Mouse (Mus musculus) stomach, postnatal 0 days (tissue): ENCODE results near the gene Tm2d1. TPM values are rescaled to one million over a fixed set of nuclear protein-coding genes. Genes with fewer than 3 reads are reported as not detected.

Source experiments
- ATAC-seq: fragments of 200-750 bp; cut with Nextera tagmentation; 2 replicates; pipeline ENCODE4 v1.8.0; 2017; ENCODE audit not compliant: low FRiP score, low TSS enrichment
- DNase-seq: peaks from one replicate; pipeline ENCODE4 v3.0.0-alpha.2; 2016; ENCODE audit warnings: low spot score
- H3K27ac ChIP-seq: fragments of 300-500 bp; sonication (generic); replicated peaks from 2 replicates; pipeline ENCODE4 v1.5.1; 2014; ENCODE audit warnings: mild to moderate bottlenecking, control low read depth
- H3K27me3 ChIP-seq: fragments of 300-500 bp; sonication (generic); 2 replicates; pipeline ENCODE4 v1.6.1; 2014; ENCODE audit warnings: low read length; ENCODE audit not compliant: control insufficient read depth, insufficient read depth
- H3K36me3 ChIP-seq: fragments of 300-500 bp; sonication (generic); 2 replicates; pipeline ENCODE4 v1.6.1; 2014; ENCODE audit warnings: low read length, mixed read lengths; ENCODE audit not compliant: control insufficient read depth, insufficient read depth
- H3K4me1 ChIP-seq: fragments of 300-500 bp; sonication (generic); replicated peaks from 2 replicates; pipeline ENCODE4 v1.6.1; 2014; ENCODE audit warnings: antibody characterized with exemption; ENCODE audit not compliant: control insufficient read depth, insufficient read depth
- H3K4me2 ChIP-seq: fragments of 300-500 bp; sonication (generic); replicated peaks from 2 replicates; pipeline ENCODE4 v1.6.1; 2014; ENCODE audit warnings: low read depth, mild to moderate bottlenecking, control low read depth, moderate library complexity
- H3K4me3 ChIP-seq: fragments of 300-500 bp; sonication (generic); 2 replicates; pipeline ENCODE4 v1.5.1; 2014; ENCODE audit warnings: low read depth, low read length, control low read depth
- H3K9ac ChIP-seq: fragments of 300-500 bp; sonication (generic); 2 replicates; pipeline ENCODE4 v1.6.1; 2014; ENCODE audit warnings: mild to moderate bottlenecking, low read length, control low read depth, mixed read lengths
- H3K9me3 ChIP-seq: fragments of 300-500 bp; sonication (generic); 2 replicates; pipeline ENCODE4 v1.6.1; 2016; ENCODE audit warnings: low read length; ENCODE audit not compliant: control insufficient read depth
- CTCF ChIP-seq: IDR thresholded peaks from 2 replicates; pipeline ENCODE4 v1.5.1; 2016; ENCODE audit warnings: antibody characterized with exemption, low read depth, mild to moderate bottlenecking, moderate library complexity
- EP300 ChIP-seq: optimal IDR thresholded peaks from 2 replicates; pipeline ENCODE3; 2016; ENCODE audit warnings: antibody characterized with exemption
- WGBS: fragments of 180-500 bp; shearing (Covaris S2); extraction: QIAGEN DNeasy Blood & Tissue Kit; methylation state at CpG from one replicate; pipeline ENCODE4 v1.1.7; 2014; 5-methylcytosine and 5-hydroxymethylcytosine counted together
- polyA plus RNA-seq: library from polyadenylated mRNA; unstranded; fragments of >200 nt; fragmentation: Nextera tagmentation; extraction: Ambion mirVana; gene quantifications from 2 replicates; pipeline ENCODE4 v1.2.1, GENCODE M21; 2015

The Tm2d1 gene
- polyA plus RNA-seq, 1 experiment from 2014 or later, result 103 TPM

DNA sequence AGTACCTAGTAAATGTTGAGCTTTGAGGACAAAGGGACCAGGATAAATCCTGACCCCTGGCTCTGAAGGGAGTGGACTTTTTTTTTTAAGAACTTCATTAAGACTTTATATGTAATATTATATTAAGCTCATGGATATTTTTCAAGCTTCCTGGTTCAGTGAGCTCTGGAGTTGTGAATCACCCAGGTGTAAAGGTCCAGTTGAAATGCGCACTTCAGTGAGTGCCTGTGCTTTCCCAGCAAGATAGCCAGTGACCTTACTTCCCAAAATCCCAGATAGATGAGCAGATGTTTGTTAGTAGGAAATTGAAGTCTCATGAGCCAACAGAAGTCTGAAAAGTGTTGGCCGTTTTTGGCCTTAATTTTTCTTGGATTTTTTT lies 18.5 kb upstream of the Tm2d1 start:
- no peak overlapping the region for H3K4me3 ChIP-seq
- H3K36me3 ChIP-seq, result no peaks in the 10 kb centered on the region
- H3K9ac ChIP-seq, result no peak overlapping the region
- ATAC-seq, result peak; percentile 73
- H3K4me2 ChIP-seq, result no peak overlapping the region
- WGBS, result 48% methylated on average over 2 of the region's 2 CpGs
- H3K9me3 ChIP-seq, result no peaks in the 10 kb centered on the region
- no peak for DNase-seq
- no peak for TF ChIP-seq EP300
- no peak for TF ChIP-seq CTCF
- H3K4me1 ChIP-seq, result no peaks in the 10 kb centered on the region
- peak overlapping the region; percentile 69 for H3K27ac ChIP-seq
- H3K27me3 ChIP-seq, result no peaks in the 10 kb centered on the region

GRCm38 (mm10) chr4:98400926-98401583 lies 17.9 kb upstream of the Tm2d1 start:
- Histone ChIP-seq H3K4me3 (no peak overlapping the region), H3K36me3 (no peaks in the 10 kb centered on the region), H3K4me1 (no peaks in the 10 kb centered on the region), H3K27ac (peak overlapping the region; percentile 69), H3K4me2 (no peak overlapping the region), H3K9me3 (no peaks in the 10 kb centered on the region), H3K9ac (no peak overlapping the region), H3K27me3 (no peaks in the 10 kb centered on the region)
- no peak for TF ChIP-seq EP300
- TF ChIP-seq CTCF, result no peak
- peak; percentile 92 for ATAC-seq
- DNase-seq, result peak; percentile 48
- WGBS, result 18% methylated on average over 6 of the region's 6 CpGs

GRCm38 (mm10) chr4:98395690-98396437 lies 12.8 kb upstream of the Tm2d1 start, which contains the start of gene Patj:
TSS of gene Patj (plus strand) at chr4:98395785.
- no peaks in the 10 kb centered on the region for H3K9me3 ChIP-seq
- TF ChIP-seq EP300 (no peak), CTCF (peak; percentile 45; the same call in 1 of the 2 replicates)
- peak within 1 kb of the TSS; percentile 90 for H3K4me3 ChIP-seq
- ATAC-seq (peak; percentile 94), DNase-seq (peak; percentile 89)
- no peaks in the 10 kb centered on the region for H3K4me1 ChIP-seq
- H3K27ac ChIP-seq, result peak within 1 kb of the TSS; percentile 96
- no peaks in the 10 kb centered on the region for H3K36me3 ChIP-seq
- WGBS, result under 1% methylated on average over 72 of the region's 73 CpGs
- H3K27me3 ChIP-seq, result no peaks in the 10 kb centered on the region
- peak within 1 kb of the TSS; percentile 99 for H3K9ac ChIP-seq
- H3K4me2 ChIP-seq, result peak within 1 kb of the TSS; percentile 93

DNA sequence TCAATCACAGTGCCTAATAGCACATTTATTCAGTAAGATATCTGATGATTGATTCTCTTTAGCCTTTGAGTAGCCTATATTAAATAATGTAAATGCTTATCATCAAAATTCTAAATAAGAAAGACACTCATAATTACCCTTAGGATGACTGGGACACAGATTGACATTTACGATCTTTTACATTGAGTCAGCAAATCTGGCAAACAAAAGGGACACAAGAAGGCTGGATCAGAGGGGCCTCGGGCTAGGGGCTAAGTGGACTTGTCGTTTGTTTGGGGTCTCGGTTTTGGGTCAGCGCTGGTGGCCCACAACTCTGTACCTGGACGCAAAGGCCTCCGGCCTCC lies 12.2 kb upstream of the Tm2d1 start:
- Histone ChIP-seq H3K4me1 (no peaks in the 10 kb centered on the region), H3K27ac (peak overlapping the region; percentile 96), H3K4me2 (peak overlapping the region; percentile 93), H3K27me3 (no peaks in the 10 kb centered on the region), H3K36me3 (no peaks in the 10 kb centered on the region), H3K4me3 (peak overlapping the region; percentile 90), H3K9ac (peak overlapping the region; percentile 99), H3K9me3 (no peaks in the 10 kb centered on the region)
- DNase-seq, result no peak
- WGBS, result 3% methylated on average over 7 of the region's 7 CpGs
- TF ChIP-seq EP300, result no peak
- no peak for TF ChIP-seq CTCF
- no peak for ATAC-seq

GRCm38 (mm10) chr4:98385036-98385435 lies 1.9 kb upstream of the Tm2d1 start:
- Histone ChIP-seq H3K9ac (no peak overlapping the region), H3K9me3 (no peaks in the 10 kb centered on the region), H3K4me3 (no peak overlapping the region), H3K4me2 (no peak overlapping the region), H3K36me3 (no peaks in the 10 kb centered on the region), H3K27ac (no peak overlapping the region), H3K4me1 (no peaks in the 10 kb centered on the region), H3K27me3 (no peaks in the 10 kb centered on the region)
- DNase-seq, result no peak
- no peak for ATAC-seq
- WGBS, result 52% methylated on average over 5 of the region's 5 CpGs
- no peak for TF ChIP-seq CTCF
- no peak for TF ChIP-seq EP300

GRCm38 (mm10) chr4:98376943-98377342 lies 6.2 kb downstream of the Tm2d1 start:
- Histone ChIP-seq H3K4me3 (no peak overlapping the region), H3K9ac (no peak overlapping the region), H3K27me3 (no peaks in the 10 kb centered on the region), H3K9me3 (no peaks in the 10 kb centered on the region), H3K36me3 (no peaks in the 10 kb centered on the region), H3K4me2 (no peak overlapping the region), H3K4me1 (no peaks in the 10 kb centered on the region), H3K27ac (no peak overlapping the region)
- no peak for TF ChIP-seq EP300
- no peak for TF ChIP-seq CTCF
- ATAC-seq (peak; percentile 97), DNase-seq (peak; percentile 23)
- 91% methylated on average over 2 of the region's 2 CpGs for WGBS
